Mouse (Mus musculus): Measurements from ENCODE around the gene Tnfaip8l3. TPM values are rescaled to one million over a fixed set of nuclear protein-coding genes. Genes with fewer than 3 reads are reported as not detected.

The Tnfaip8l3 gene
- polyA plus RNA-seq, 1 experiment: 0.13 TPM

- Histone ChIP-seq H3K4me1 (replicated peaks; ENCODE audit: control insufficient read depth, insufficient read depth, low read length) (no peaks in the 10 kb centered on the region), H3K27me3 (ENCODE audit: control insufficient read depth, insufficient read depth, low read length) (no peaks in the 10 kb centered on the region), H3K36me3 (ENCODE audit: control insufficient read depth, insufficient read depth, low read length) (no peaks in the 10 kb centered on the region), H3K4me3 (ENCODE audit: control insufficient read depth, insufficient read depth, low read length) (no peak overlapping the region), H3K27ac (ENCODE audit: control insufficient read depth, insufficient read depth, low read length) (no peak overlapping the region)
- WGBS: 74% methylated on average over 5 of the region's 5 CpGs
- DNase-seq: no peak
- TF ChIP-seq POLR2A (IDR thresholded peaks at IDR 0.05; ENCODE audit: control insufficient read depth, extremely low read depth, insufficient read depth, low read length, poor library complexity): no peak
- no peak for TF ChIP-seq CTCF (IDR thresholded peaks at IDR 0.05; ENCODE audit: borderline replicate concordance, control insufficient read depth, extremely low read depth, insufficient read depth, low read length, poor library complexity)
These were observed 6.5 kb downstream of the Tnfaip8l3 start for GRCm38 (mm10) chr9:54061666-54062065.

GRCm38 (mm10) chr9:54051298-54052068 lies 16.7 kb downstream of the Tnfaip8l3 start:
- TF ChIP-seq CTCF (IDR thresholded peaks at IDR 0.05; ENCODE audit: borderline replicate concordance, control insufficient read depth, extremely low read depth, insufficient read depth, low read length, poor library complexity) (no peak), POLR2A (IDR thresholded peaks at IDR 0.05; ENCODE audit: control insufficient read depth, extremely low read depth, insufficient read depth, low read length, poor library complexity) (no peak)
- Histone ChIP-seq H3K27ac (ENCODE audit: control insufficient read depth, insufficient read depth, low read length) (no peak overlapping the region), H3K4me1 (replicated peaks; ENCODE audit: control insufficient read depth, insufficient read depth, low read length) (no peaks in the 10 kb centered on the region), H3K4me3 (ENCODE audit: control insufficient read depth, insufficient read depth, low read length) (no peak overlapping the region), H3K27me3 (ENCODE audit: control insufficient read depth, insufficient read depth, low read length) (no peaks in the 10 kb centered on the region), H3K36me3 (ENCODE audit: control insufficient read depth, insufficient read depth, low read length) (no peaks in the 10 kb centered on the region)
- WGBS: 94% methylated on average over 3 of the region's 3 CpGs
- DNase-seq: no peak

DNA sequence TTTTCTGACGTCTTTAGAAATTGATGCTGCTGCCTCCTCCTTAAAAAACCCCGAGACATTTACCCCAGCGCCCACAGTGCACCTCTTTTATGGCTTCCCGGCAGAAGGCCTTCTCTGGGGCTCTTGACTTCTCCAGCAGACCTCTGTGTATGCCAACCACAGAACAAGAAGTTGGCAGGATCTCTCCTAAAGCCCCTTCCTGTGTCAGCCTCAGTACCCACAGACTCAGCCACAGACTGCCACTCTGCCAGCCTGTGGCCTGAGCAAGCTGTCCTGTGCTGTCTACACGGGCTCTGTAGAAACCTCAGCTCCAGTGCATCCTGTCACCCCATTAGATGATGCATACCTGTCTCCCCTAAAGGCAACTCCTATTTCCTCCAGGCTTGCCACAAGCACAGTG lies 19.2 kb downstream of the Tnfaip8l3 start:
- 3% methylated on average over 5 of the region's 5 CpGs for WGBS
- TF ChIP-seq POLR2A (IDR thresholded peaks at IDR 0.05; ENCODE audit: control insufficient read depth, extremely low read depth, insufficient read depth, low read length, poor library complexity) (no peak), CTCF (IDR thresholded peaks at IDR 0.05; ENCODE audit: borderline replicate concordance, control insufficient read depth, extremely low read depth, insufficient read depth, low read length, poor library complexity) (no peak)
- no peak for DNase-seq

GRCm38 (mm10) chr9:54043067-54043466 lies 25.1 kb downstream of the Tnfaip8l3 start:
- DNase-seq: no peak

More for the DNA sequence above, 19.2 kb downstream of the Tnfaip8l3 start:
- Histone ChIP-seq H3K27ac (ENCODE audit: control insufficient read depth, insufficient read depth, low read length) (no peak overlapping the region), H3K4me1 (replicated peaks; ENCODE audit: control insufficient read depth, insufficient read depth, low read length) (no peaks in the 10 kb centered on the region), H3K36me3 (ENCODE audit: control insufficient read depth, insufficient read depth, low read length) (no peaks in the 10 kb centered on the region), H3K4me3 (ENCODE audit: control insufficient read depth, insufficient read depth, low read length) (no peak overlapping the region), H3K27me3 (ENCODE audit: control insufficient read depth, insufficient read depth, low read length) (no peaks in the 10 kb centered on the region)

GRCm38 (mm10) chr9:54037717-54038116 lies 30.5 kb downstream of the Tnfaip8l3 start:
- 86% methylated on average over 9 of the region's 9 CpGs for WGBS
- Histone ChIP-seq H3K4me1 (replicated peaks; ENCODE audit: control insufficient read depth, insufficient read depth, low read length) (no peaks in the 10 kb centered on the region), H3K27ac (ENCODE audit: control insufficient read depth, insufficient read depth, low read length) (no peak overlapping the region), H3K27me3 (ENCODE audit: control insufficient read depth, insufficient read depth, low read length) (no peaks in the 10 kb centered on the region), H3K36me3 (ENCODE audit: control insufficient read depth, insufficient read depth, low read length) (no peaks in the 10 kb centered on the region), H3K4me3 (ENCODE audit: control insufficient read depth, insufficient read depth, low read length) (no peak overlapping the region)
- DNase-seq: no peak
- no peak for TF ChIP-seq POLR2A (IDR thresholded peaks at IDR 0.05; ENCODE audit: control insufficient read depth, extremely low read depth, insufficient read depth, low read length, poor library complexity)
- TF ChIP-seq CTCF (IDR thresholded peaks at IDR 0.05; ENCODE audit: borderline replicate concordance, control insufficient read depth, extremely low read depth, insufficient read depth, low read length, poor library complexity): no peak

More at GRCm38 (mm10) chr9:54043067-54043466, 25.1 kb downstream of the Tnfaip8l3 start:
- 92% methylated on average over 5 of the region's 5 CpGs for WGBS
- H3K4me1 ChIP-seq (replicated peaks; ENCODE audit: control insufficient read depth, insufficient read depth, low read length): no peaks in the 10 kb centered on the region
- no peaks in the 10 kb centered on the region for H3K27me3 ChIP-seq (ENCODE audit: control insufficient read depth, insufficient read depth, low read length)
- H3K36me3 ChIP-seq (ENCODE audit: control insufficient read depth, insufficient read depth, low read length): no peaks in the 10 kb centered on the region
- TF ChIP-seq POLR2A (IDR thresholded peaks at IDR 0.05; ENCODE audit: control insufficient read depth, extremely low read depth, insufficient read depth, low read length, poor library complexity) (no peak), CTCF (IDR thresholded peaks at IDR 0.05; ENCODE audit: borderline replicate concordance, control insufficient read depth, extremely low read depth, insufficient read depth, low read length, poor library complexity) (no peak)
- H3K4me3 ChIP-seq (ENCODE audit: control insufficient read depth, insufficient read depth, low read length): no peak overlapping the region
- H3K27ac ChIP-seq (ENCODE audit: control insufficient read depth, insufficient read depth, low read length): no peak overlapping the region

DNA sequence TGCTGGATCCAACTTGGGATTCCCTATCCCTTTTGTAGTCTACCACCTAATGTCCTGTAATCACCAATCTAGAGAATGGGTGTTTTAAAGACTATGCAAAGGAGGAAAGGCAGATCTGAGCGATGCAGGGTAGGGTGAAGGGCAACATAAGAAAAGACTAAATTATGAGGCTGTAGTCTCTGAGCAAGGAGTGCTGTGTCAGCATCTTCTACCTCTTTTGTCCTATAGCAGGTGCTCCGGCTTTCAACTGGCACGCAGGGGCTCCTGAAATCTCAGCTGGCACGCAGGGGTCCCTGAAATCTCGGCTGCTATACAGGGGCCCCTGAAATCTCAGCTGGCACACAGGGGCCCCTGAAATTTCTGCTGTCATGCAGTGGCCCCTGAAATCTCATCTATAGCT lies 33.5 kb downstream of the Tnfaip8l3 start:
- WGBS: 87% methylated on average over 5 of the region's 5 CpGs
- Histone ChIP-seq H3K4me1 (replicated peaks; ENCODE audit: control insufficient read depth, insufficient read depth, low read length) (no peaks in the 10 kb centered on the region), H3K27me3 (ENCODE audit: control insufficient read depth, insufficient read depth, low read length) (no peaks in the 10 kb centered on the region), H3K36me3 (ENCODE audit: control insufficient read depth, insufficient read depth, low read length) (no peaks in the 10 kb centered on the region), H3K27ac (ENCODE audit: control insufficient read depth, insufficient read depth, low read length) (no peak overlapping the region), H3K4me3 (ENCODE audit: control insufficient read depth, insufficient read depth, low read length) (no peak overlapping the region)
- no peak for DNase-seq
- TF ChIP-seq CTCF (IDR thresholded peaks at IDR 0.05; ENCODE audit: borderline replicate concordance, control insufficient read depth, extremely low read depth, insufficient read depth, low read length, poor library complexity) (no peak), POLR2A (IDR thresholded peaks at IDR 0.05; ENCODE audit: control insufficient read depth, extremely low read depth, insufficient read depth, low read length, poor library complexity) (no peak)

Data from thymus, adult 2 months (tissue).